Mouse (Mus musculus) heart, postnatal 0 days (tissue): ENCODE data around the gene Zfand3.

Source experiments
- CTCF ChIP-seq: IDR thresholded peaks from 2 replicates; pipeline ENCODE4 v1.5.1; 2016; ENCODE audit warnings: antibody characterized with exemption, control low read depth, low read depth
- EP300 ChIP-seq: IDR thresholded peaks from 2 replicates; pipeline ENCODE4 v1.6.1; 2016; ENCODE audit warnings: antibody characterized with exemption, low read depth

- TF ChIP-seq EP300 = no peak
- no peak for TF ChIP-seq CTCF
Observed at GRCm38 (mm10) chr17:30111556-30111955, 107.0 kb downstream of the Zfand3 start.
